In the genomic region with DNA sequence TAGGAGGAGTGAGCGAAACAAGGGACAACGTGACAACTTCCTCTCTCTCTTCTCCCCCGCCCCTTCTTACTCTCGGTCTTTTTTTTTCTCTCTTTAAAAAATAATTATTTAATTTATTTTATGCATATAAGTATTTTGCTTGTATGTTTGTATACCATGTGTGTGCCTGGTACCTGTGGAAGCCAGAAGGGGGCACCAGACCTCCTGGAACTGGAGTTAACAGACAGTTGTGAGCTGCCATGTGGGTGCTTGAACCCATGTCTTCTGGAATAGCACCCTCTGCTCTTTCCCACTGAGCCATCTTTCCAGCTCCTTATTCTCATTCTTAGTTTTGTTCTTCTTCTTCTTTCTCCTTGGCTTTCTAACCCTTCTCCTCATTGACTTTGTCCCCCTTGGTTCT, we compare ENCODE assay signal across 26 mouse cellular contexts. TPM values are rescaled to one million over a fixed set of nuclear protein-coding genes. Genes with fewer than 3 reads are reported as not detected.
A peak's percentile ranks its signal among the peaks of the same experiment; 100 is the strongest.
DNase-seq lines count a peak whose midpoint lies in the region; ATAC-seq and TF ChIP-seq lines count a peak whose summit lies in the region.
"Had no signal": no experiment of that assay in that cellular context is flagged by ENCODE, and none has a peak within 500 bp of the region (broad histone marks: within the 10 kb centered on the region; RNA-seq: fewer than 3 reads in every experiment).

No protein-coding gene starts in this region.

- no peaks in the 10 kb centered on the region for H3K4me1 ChIP-seq in kidney, postnatal 0 days (replicated peaks; ENCODE audit: insufficient read depth, low read length)
- H3K4me1 ChIP-seq in kidney, adult 2 months (ENCODE audit: control insufficient read depth, insufficient read depth, low read length): no peaks in the 10 kb centered on the region; the same call in 1 of the 2 replicates
- H3K4me1 ChIP-seq in stomach, postnatal 0 days (replicated peaks; ENCODE audit: control insufficient read depth, insufficient read depth): no peaks in the 10 kb centered on the region

- CTCF ChIA-PET in Patski (lab: Charles Lee): interaction anchor here (0.7 to 4.0 kb wide), 5 partner anchors 9 to 100 kb away, joined by 3 to 31 read pairs (median 6); no protein-coding TSS in a partner anchor

- in situ Hi-C loops in Patski (cut with MboI; ENCODE audit: low pct_unique_long_range_greater_than_20kb): no loop called here

- H3K9me3 ChIP-seq in kidney, postnatal 0 days (replicated peaks; ENCODE audit: low read length): no peaks in the 10 kb centered on the region
- no peaks in the 10 kb centered on the region for H3K9me3 ChIP-seq in stomach, postnatal 0 days (ENCODE audit: control insufficient read depth, low read length)
- H3K9me3 ChIP-seq: forebrain, embryonic 15.5 days; heart, embryonic 13.5 days; hindbrain, embryonic 15.5 days; limb, embryonic 10.5 days; midbrain, embryonic 15.5 days had no signal

- TF ChIP-seq POLR2A in kidney, adult 2 months (IDR thresholded peaks at IDR 0.05; ENCODE audit: low read depth, low read length): no peak

- no peak overlapping the region for H3K4me2 ChIP-seq in kidney, postnatal 0 days (ENCODE audit: low read length)
- no peak overlapping the region for H3K4me2 ChIP-seq in stomach, postnatal 0 days (replicated peaks; ENCODE audit: low read depth)
- H3K4me2 ChIP-seq: forebrain, embryonic 15.5 days; heart, embryonic 13.5 days; hindbrain, embryonic 15.5 days; liver, embryonic 11.5 days; midbrain, embryonic 15.5 days had no signal

- H3K36me3 ChIP-seq in kidney, postnatal 0 days (ENCODE audit: insufficient read depth, low read length): no peaks in the 10 kb centered on the region
- no peaks in the 10 kb centered on the region for H3K36me3 ChIP-seq in kidney, adult 2 months (ENCODE audit: control insufficient read depth, insufficient read depth, low read length)
- no peaks in the 10 kb centered on the region for H3K36me3 ChIP-seq in stomach, postnatal 0 days (ENCODE audit: control insufficient read depth, insufficient read depth, low read length)
- H3K36me3 ChIP-seq: forebrain, embryonic 15.5 days; heart, embryonic 13.5 days; hindbrain, embryonic 15.5 days; limb, embryonic 10.5 days; midbrain, embryonic 15.5 days had no signal

- no peak overlapping the region for H3K4me3 ChIP-seq in kidney, postnatal 0 days (replicated peaks; ENCODE audit: low read depth, low read length)
- H3K4me3 ChIP-seq in kidney, adult 2 months (ENCODE audit: insufficient read depth, low read depth, low read length): no peak overlapping the region
- H3K4me3 ChIP-seq in stomach, postnatal 0 days (ENCODE audit: low read depth, low read length): no peak overlapping the region
- H3K4me3 ChIP-seq: forebrain, embryonic 15.5 days; heart, embryonic 13.5 days; hindbrain, embryonic 15.5 days; left cerebral cortex, adult 2 months; limb, embryonic 10.5 days; megakaryocyte, embryonic 14.5 days; midbrain, embryonic 15.5 days had no signal

- no peak overlapping the region for H3K27ac ChIP-seq in kidney, postnatal 0 days
- H3K27ac ChIP-seq in kidney, adult 2 months (ENCODE audit: insufficient read depth, low read depth, low read length): no peak overlapping the region
- H3K27ac ChIP-seq in stomach, postnatal 0 days (replicated peaks): no peak overlapping the region
- H3K27ac ChIP-seq: forebrain, embryonic 15.5 days; heart, embryonic 13.5 days; hindbrain, embryonic 15.5 days; left cerebral cortex, adult 2 months; limb, embryonic 10.5 days; midbrain, embryonic 15.5 days had no signal

- POLR2A ChIA-PET in Patski (lab: Charles Lee): interaction anchor here (1.2 kb wide), 1 partner anchor 87 kb away, joined by 4 read pairs; no protein-coding TSS in a partner anchor

- 89% methylated on average over 4 of the region's 4 CpGs for WGBS in kidney, postnatal 0 days
- WGBS in kidney, adult 2 months: 79% methylated on average over 4 of the region's 4 CpGs
- WGBS in stomach, postnatal 0 days: 88% methylated on average over 4 of the region's 4 CpGs

- no peak overlapping the region for H3K9ac ChIP-seq in kidney, postnatal 0 days (ENCODE audit: low read depth, low read length)
- no peak overlapping the region for H3K9ac ChIP-seq in stomach, postnatal 0 days (ENCODE audit: low read length)
- H3K9ac ChIP-seq: forebrain, embryonic 15.5 days; heart, embryonic 13.5 days; hindbrain, embryonic 15.5 days; midbrain, embryonic 15.5 days had no signal

- H3K27me3 ChIP-seq in kidney, postnatal 0 days (ENCODE audit: insufficient read depth, low read length): no peaks in the 10 kb centered on the region
- no peaks in the 10 kb centered on the region for H3K27me3 ChIP-seq in kidney, adult 2 months (replicated peaks; ENCODE audit: control insufficient read depth, insufficient read depth, low read length)
- H3K27me3 ChIP-seq in Patski: no peaks in the 10 kb centered on the region
- no peaks in the 10 kb centered on the region for H3K27me3 ChIP-seq in stomach, postnatal 0 days (ENCODE audit: control insufficient read depth, insufficient read depth, low read length)
- H3K27me3 ChIP-seq: forebrain, embryonic 15.5 days; hindbrain, embryonic 15.5 days; megakaryocyte, embryonic 14.5 days; midbrain, embryonic 15.5 days had no signal

- TF ChIP-seq CTCF in kidney, postnatal 0 days (IDR thresholded peaks at IDR 0.05; ENCODE audit: low read depth): peak; percentile 26; the same call in 1 of the 2 replicates
- TF ChIP-seq CTCF in kidney, adult 2 months (conservative IDR thresholded peaks at IDR 0.05; ENCODE audit: insufficient read depth, insufficient read length, low read depth, low read length): no peak
- TF ChIP-seq CTCF in Patski (IDR thresholded peaks at IDR 0.05): peak; percentile 37
- TF ChIP-seq CTCF in stomach, postnatal 0 days (IDR thresholded peaks at IDR 0.05; ENCODE audit: low read depth): peak; percentile 33; the same call in 1 of the 2 replicates

- ATAC-seq in kidney, postnatal 0 days (replicated peaks; ENCODE audit: low FRiP score, low read depth): no peak
- no peak for ATAC-seq in Patski
- no peak for ATAC-seq in stomach, postnatal 0 days (ENCODE audit: low FRiP score, low TSS enrichment)
- ATAC-seq: activated CD4-positive, CD25-positive, alpha-beta regulatory T cell, adult 4 months; forebrain, embryonic 15.5 days; midbrain, embryonic 15.5 days had no signal

- no peak for DNase-seq in kidney, postnatal 0 days (ENCODE audit: low spot score)
- no peak for DNase-seq in kidney, adult 2 months
- peak; percentile 21 for DNase-seq in thymus, postnatal 25 days
- no peak for DNase-seq in thymus, postnatal 14 days
- no peak for DNase-seq in Patski (ENCODE audit: low read depth, low spot score)
- no peak for DNase-seq in stomach, postnatal 0 days (ENCODE audit: low spot score)
- DNase-seq in heart, adult 8-10 months (ENCODE audit: low spot score): no peak
- DNase-seq: cerebellum, adult 11-12 months; layer of hippocampus, adult 9-11 months; right cerebral cortex, postnatal 4 days had no signal

- TF ChIP-seq EP300 in stomach, postnatal 0 days (optimal IDR thresholded peaks at IDR 0.05): no peak

RNA-seq across cellular contexts. Expression of a gene that starts 5.5 kb away (rescaled TPM):
- 23.9 and 25.2 TPM in 2 replicates for polyA plus RNA-seq in kidney, postnatal 0 days (2015; fragmentation: Nextera tagmentation; extraction: Ambion mirVana)
- polyA plus RNA-seq in kidney, adult 2 months (2012; rRNA removed): 30.9 and 42.4 TPM in 2 replicates
- polyA plus RNA-seq in Patski (2021): 117 TPM
- 20.7 and 23.9 TPM in 2 replicates for polyA plus RNA-seq in stomach, postnatal 0 days (2015; fragmentation: Nextera tagmentation; extraction: Ambion mirVana)
- total RNA-seq in heart, adult 8-10 months (2022): 10 to 100 TPM; 18.9 to 32.0 (median 27.7) TPM

RNA-seq across cellular contexts. Expression of a gene that starts 24.5 kb away (rescaled TPM):
- polyA plus RNA-seq in kidney, postnatal 0 days (2015; fragmentation: Nextera tagmentation; extraction: Ambion mirVana): not detected in 2 replicates
- 0.07 TPM in 1 of 2 replicates, not detected in the other for polyA plus RNA-seq in kidney, adult 2 months (2012; rRNA removed)
- polyA plus RNA-seq in Patski (2021): not detected
- not detected in 2 replicates for polyA plus RNA-seq in stomach, postnatal 0 days (2015; fragmentation: Nextera tagmentation; extraction: Ambion mirVana)
- total RNA-seq in heart, adult 8-10 months (2022): not detected
- total RNA-seq: heart, postnatal 4 days; left cerebral cortex, adult 2 months; neutrophil, adult 5-6 weeks had no signal
- polyA plus RNA-seq: activated CD4-positive, CD25-positive, alpha-beta regulatory T cell, adult 4 months; embryonic facial prominence, embryonic 14.5 days; forebrain, embryonic 15.5 days; heart, embryonic 13.5 days; hindbrain, embryonic 15.5 days; limb, embryonic 10.5 days; liver, embryonic 11.5 days; lung, embryonic 16.5 days; midbrain, embryonic 15.5 days; stomach, embryonic 16.5 days had no signal

RNA-seq across cellular contexts. Expression of a gene that starts 28.8 kb away (rescaled TPM):
- polyA plus RNA-seq in kidney, postnatal 0 days (2015; fragmentation: Nextera tagmentation; extraction: Ambion mirVana): 0.29 and 0.34 TPM in 2 replicates
- 0.97 and 1.0 TPM in 2 replicates for polyA plus RNA-seq in kidney, adult 2 months (2012; rRNA removed)
- not detected for polyA plus RNA-seq in Patski (2021)
- 0.07 and 0.11 TPM in 2 replicates for polyA plus RNA-seq in stomach, postnatal 0 days (2015; fragmentation: Nextera tagmentation; extraction: Ambion mirVana)
- total RNA-seq in heart, adult 8-10 months (2022): under 1 TPM in 2 of 4 experiments, not detected in 2; 0.14 to 0.69 TPM
- total RNA-seq: heart, postnatal 4 days; neutrophil, adult 5-6 weeks had no signal
- polyA plus RNA-seq: activated CD4-positive, CD25-positive, alpha-beta regulatory T cell, adult 4 months; heart, embryonic 13.5 days; lung, embryonic 16.5 days had no signal

RNA-seq across cellular contexts. Expression of a gene that starts 38.4 kb away (rescaled TPM):
- polyA plus RNA-seq in kidney, postnatal 0 days (2015; fragmentation: Nextera tagmentation; extraction: Ambion mirVana): not detected in 2 replicates
- 0.08 TPM in 1 of 2 replicates, not detected in the other for polyA plus RNA-seq in kidney, adult 2 months (2012; rRNA removed)
- 0.09 TPM for polyA plus RNA-seq in Patski (2021)
- polyA plus RNA-seq in stomach, postnatal 0 days (2015; fragmentation: Nextera tagmentation; extraction: Ambion mirVana): not detected in 2 replicates
- under 1 TPM in 3 of 4 experiments, not detected in 1; 0.16 to 0.32 (median 0.22) TPM for total RNA-seq in heart, adult 8-10 months (2022)
- total RNA-seq: adrenal gland, postnatal 14 days; heart, postnatal 4 days; left cerebral cortex, adult 2 months had no signal
- polyA plus RNA-seq: activated CD4-positive, CD25-positive, alpha-beta regulatory T cell, adult 4 months; embryonic facial prominence, embryonic 14.5 days; forebrain, embryonic 15.5 days; gonadal fat pad, adult 2 months; heart, embryonic 13.5 days; hindbrain, embryonic 15.5 days; limb, embryonic 10.5 days; liver, embryonic 11.5 days; lung, embryonic 16.5 days; midbrain, embryonic 15.5 days; stomach, embryonic 16.5 days had no signal

RNA-seq across cellular contexts. Expression of a gene that starts 49.4 kb away (rescaled TPM):
- polyA plus RNA-seq in kidney, postnatal 0 days (2015; fragmentation: Nextera tagmentation; extraction: Ambion mirVana): 23.1 and 26.4 TPM in 2 replicates
- polyA plus RNA-seq in kidney, adult 2 months (2012; rRNA removed): 7.9 and 8.4 TPM in 2 replicates
- 14.3 TPM for polyA plus RNA-seq in Patski (2021)
- 13.6 and 15.2 TPM in 2 replicates for polyA plus RNA-seq in stomach, postnatal 0 days (2015; fragmentation: Nextera tagmentation; extraction: Ambion mirVana)
- 1 to 10 TPM; 3.6 to 5.3 (median 4.5) TPM for total RNA-seq in heart, adult 8-10 months (2022)
